18 mouse cellular contexts compared by ENCODE assay signal in the genomic region with DNA sequence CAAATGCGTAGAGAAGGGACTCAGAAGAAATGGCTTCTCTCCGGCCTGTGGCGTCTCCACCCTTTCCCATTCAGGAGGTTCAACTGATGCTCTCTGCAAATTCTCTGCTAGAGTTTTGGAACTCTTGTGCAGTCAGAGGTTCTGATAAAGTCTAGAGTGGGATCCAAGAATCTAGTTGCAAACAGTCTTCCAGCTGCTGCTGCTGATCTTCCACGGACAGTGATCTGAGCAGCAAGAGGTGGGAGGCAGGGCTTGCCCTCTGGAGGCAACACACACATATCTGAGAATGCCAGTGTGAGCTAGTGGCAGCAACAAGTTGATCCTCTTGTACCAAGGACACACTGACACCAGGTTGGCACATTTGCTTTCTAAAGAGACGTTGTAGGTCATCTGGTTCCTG.
"Had no signal": no experiment of that assay in that cellular context is flagged by ENCODE, and none has a peak within 500 bp of the region (broad histone marks: within the 10 kb centered on the region; RNA-seq: fewer than 3 reads in every experiment).

No protein-coding gene starts in this region.

- H3K36me3 ChIP-seq: midbrain, embryonic 10.5 days; midbrain, embryonic 12.5 days; neural tube, embryonic 13.5 days; neural tube, embryonic 15.5 days had no signal

- ATAC-seq: midbrain, embryonic 16.5 days had no signal

- H3K4me1 ChIP-seq: midbrain, embryonic 12.5 days had no signal

- H3K4me3 ChIP-seq: midbrain, embryonic 10.5 days; midbrain, embryonic 12.5 days; myocyte; neural tube, embryonic 13.5 days; neural tube, embryonic 15.5 days had no signal

- DNase-seq: lung, embryonic 14.5 days; lung, postnatal 10 days; lung, postnatal 4 days; midbrain, embryonic 14.5 days; retina, postnatal 1 day; right cerebral cortex, adult 18-20 months; right cerebral cortex, postnatal 25 days; right cerebral cortex, postnatal 4 days; spleen, adult 18-20 months; thymus, adult 18-20 months; thymus, postnatal 14 days; thymus, postnatal 36 days had no signal

- H3K4me2 ChIP-seq: lung, embryonic 14.5 days; midbrain, embryonic 12.5 days; neural tube, embryonic 13.5 days; neural tube, embryonic 15.5 days had no signal

- H3K27me3 ChIP-seq: midbrain, embryonic 12.5 days; neural tube, embryonic 15.5 days had no signal

- H3K27ac ChIP-seq: midbrain, embryonic 10.5 days; midbrain, embryonic 12.5 days; neural tube, embryonic 13.5 days; neural tube, embryonic 15.5 days had no signal

- H3K9ac ChIP-seq: lung, embryonic 14.5 days; midbrain, embryonic 12.5 days; neural tube, embryonic 13.5 days; neural tube, embryonic 15.5 days had no signal
